Mouse (Mus musculus): ENCODE results near the gene Ralgapa2. TPM values are rescaled to one million over a fixed set of nuclear protein-coding genes. Genes with fewer than 3 reads are reported as not detected.

The Ralgapa2 gene
- total and polyA plus RNA-seq, 3 experiments, result 9.2 to 9.6 TPM; not detected in 1

DNA sequence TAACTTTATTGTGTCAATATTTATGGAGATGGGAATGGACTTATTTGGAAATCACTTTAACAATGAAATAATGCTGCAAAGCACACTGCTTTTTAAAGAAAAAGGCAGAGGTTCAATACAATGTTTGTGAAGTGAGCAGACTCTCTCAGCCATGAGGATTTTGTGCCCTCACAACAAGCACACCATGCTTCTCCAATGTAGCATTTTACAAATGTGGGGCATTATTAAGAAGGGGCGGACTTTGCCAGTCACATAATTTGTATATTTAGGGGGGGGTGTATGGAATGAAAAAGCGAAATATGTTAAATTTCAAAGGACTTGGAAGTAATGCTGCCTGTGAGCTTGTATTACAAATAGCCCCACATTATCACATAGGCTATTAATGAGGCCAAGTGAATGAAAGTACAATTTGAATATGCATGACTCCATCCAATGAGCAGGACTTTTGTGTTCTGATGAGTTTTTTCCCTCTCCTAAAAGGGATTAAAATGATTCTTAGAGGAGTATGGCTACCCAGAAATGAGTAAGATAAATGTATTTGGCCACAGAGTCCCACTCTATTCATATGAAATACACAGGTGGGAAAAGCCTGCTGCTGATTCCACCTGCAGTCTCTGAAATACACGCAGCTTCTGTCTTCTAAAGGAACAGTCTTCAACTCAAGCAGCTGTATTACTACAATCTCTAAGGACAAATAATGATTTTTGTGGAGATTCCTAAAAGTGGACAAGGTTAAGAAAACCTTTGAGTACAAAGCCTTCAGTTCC, 187.8 kb downstream of the Ralgapa2 start:
- H3K4me3 ChIP-seq (ENCODE audit: control insufficient read depth in 1 of 2, insufficient read depth in 1 of 2, low read depth in 2 of 2, low read length in 2 of 2), result no peak overlapping the region
- peaks cover 0 to 5% of the 10 kb centered on the region in 2 experiments; a peak in 2 of 4 replicates for H3K4me1 ChIP-seq (ENCODE audit: control insufficient read depth in 1 of 2, insufficient read depth in 2 of 2, low read length in 2 of 2)
- H3K36me3 ChIP-seq (ENCODE audit: control insufficient read depth in 1 of 2, insufficient read depth in 2 of 2, low read length in 2 of 2), result peaks cover 0 to 15% of the 10 kb centered on the region in 2 experiments; a peak in 2 of 4 replicates
- no peak overlapping the region for H3K27ac ChIP-seq (ENCODE audit: control insufficient read depth, low read depth, low read length)
- H3K9ac ChIP-seq (ENCODE audit: control insufficient read depth, low read depth, low read length, poor library complexity, severe bottlenecking), result no peak overlapping the region
- H3K79me2 ChIP-seq (ENCODE audit: control insufficient read depth, insufficient read depth, low read length, poor library complexity), result no peaks in the 10 kb centered on the region
- no peaks in the 10 kb centered on the region for H3K27me3 ChIP-seq (ENCODE audit: control insufficient read depth in 1 of 2, insufficient read depth in 2 of 2, low read length in 2 of 2)
- no peak for DNase-seq (ENCODE audit: low read depth, low spot score)
- TF ChIP-seq ELF1 (IDR thresholded peaks at IDR 0.05; ENCODE audit: low read depth, low read length) (no peak), SMC3 (IDR thresholded peaks at IDR 0.05; ENCODE audit: low read depth, low read length) (no peak), CHD2 (IDR thresholded peaks at IDR 0.05; ENCODE audit: low read length) (no peak), BHLHE40 (IDR thresholded peaks at IDR 0.05; ENCODE audit: borderline replicate concordance, low read depth, low read length) (no peak), UBTF (IDR thresholded peaks at IDR 0.05; ENCODE audit: borderline replicate concordance, insufficient read depth, low read depth, low read length) (no peak), MEF2A (IDR thresholded peaks at IDR 0.05; ENCODE audit: extremely low read depth, insufficient replicate concordance, low read depth, low read length, poor library complexity, severe bottlenecking) (no peak), ETS1 (IDR thresholded peaks at IDR 0.05; ENCODE audit: low read depth, low read length) (no peak), POLR2AphosphoS2 (IDR thresholded peaks at IDR 0.05; ENCODE audit: low read length) (no peak), CHD1 (IDR thresholded peaks at IDR 0.05; ENCODE audit: low read depth, low read length) (no peak), CTCF (IDR thresholded peaks at IDR 0.05 in 2 of 3, conservative IDR thresholded peaks at IDR 0.05 in 1 of 3; ENCODE audit: control insufficient read depth in 1 of 3, insufficient read depth in 1 of 3, low read depth in 2 of 3, low read length in 3 of 3, poor library complexity in 1 of 3, severe bottlenecking in 1 of 3) (no peak), MAFK (IDR thresholded peaks at IDR 0.05; ENCODE audit: borderline replicate concordance, low read depth, low read length) (no peak), NRF1 (IDR thresholded peaks at IDR 0.05; ENCODE audit: insufficient read depth, low read depth, low read length, poor library complexity, severe bottlenecking) (no peak), USF2 (IDR thresholded peaks at IDR 0.05; ENCODE audit: borderline replicate concordance in 1 of 2, insufficient read depth in 1 of 2, low read depth in 1 of 2, low read length in 2 of 2) (no peak), E2F4 (IDR thresholded peaks at IDR 0.05; ENCODE audit: borderline replicate concordance, low read depth, low read length) (no peak), TCF12 (IDR thresholded peaks at IDR 0.05; ENCODE audit: low read depth, low read length) (no peak), MXI1 (IDR thresholded peaks at IDR 0.05; ENCODE audit: low read depth, low read length) (no peak), ZC3H11A (IDR thresholded peaks at IDR 0.05; ENCODE audit: low read depth, low read length) (no peak), EP300 (IDR thresholded peaks at IDR 0.05; ENCODE audit: low read depth in 1 of 2, low read length in 2 of 2) (no peak), HCFC1 (IDR thresholded peaks at IDR 0.05; ENCODE audit: low read depth, low read length) (no peak)
- no peaks in the 10 kb centered on the region for H3K9me3 ChIP-seq (replicated peaks; ENCODE audit: insufficient read depth, low read length)
